Mouse (Mus musculus) thymus, postnatal 25 days (tissue): ENCODE results near the gene Selenok.

Experiments used
- DNase-seq: peaks from one replicate; pipeline ENCODE4 v3.0.0; 2022

Selenok gene

DNA sequence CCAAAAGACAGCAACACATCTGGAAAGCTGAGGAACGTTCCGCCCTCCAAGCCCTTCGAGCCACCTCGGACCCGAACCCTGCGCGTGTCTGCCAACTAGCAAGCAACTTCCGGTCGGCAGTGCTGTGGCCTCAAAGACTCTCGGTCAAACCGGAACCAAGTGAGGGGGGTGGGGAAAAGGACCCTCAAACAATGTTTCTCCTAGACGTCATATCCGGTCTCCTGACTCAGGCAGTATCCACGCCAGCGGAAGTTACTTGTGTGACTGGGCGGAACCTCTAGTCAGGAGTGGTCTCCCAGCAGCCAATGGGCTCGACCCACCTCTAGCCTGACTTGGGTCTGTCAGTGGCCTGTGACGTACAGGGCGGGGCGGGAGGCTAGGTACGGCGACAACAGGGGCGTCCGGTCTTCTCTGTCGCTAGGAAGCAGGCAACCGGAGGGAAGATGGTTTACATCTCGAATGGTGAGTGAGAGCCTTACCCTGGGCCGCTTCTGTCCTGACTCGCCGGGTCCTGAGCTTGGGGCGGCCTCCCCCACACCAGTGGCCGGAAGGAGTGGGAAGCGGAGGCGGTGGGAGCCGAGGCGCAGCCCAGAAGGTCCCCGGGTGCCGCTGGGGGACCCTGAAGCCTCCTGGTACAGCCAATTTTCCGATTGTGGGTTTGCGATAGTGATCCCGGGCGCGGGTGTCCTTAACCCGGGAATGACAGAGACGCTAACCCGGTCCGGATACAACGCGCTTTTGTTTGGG, at the start of gene Selenok:
Gene Selenok (plus strand): TSS at position 234 of the 747 bp plus-strand sequence.
- peak; percentile 92 for DNase-seq

DNA sequence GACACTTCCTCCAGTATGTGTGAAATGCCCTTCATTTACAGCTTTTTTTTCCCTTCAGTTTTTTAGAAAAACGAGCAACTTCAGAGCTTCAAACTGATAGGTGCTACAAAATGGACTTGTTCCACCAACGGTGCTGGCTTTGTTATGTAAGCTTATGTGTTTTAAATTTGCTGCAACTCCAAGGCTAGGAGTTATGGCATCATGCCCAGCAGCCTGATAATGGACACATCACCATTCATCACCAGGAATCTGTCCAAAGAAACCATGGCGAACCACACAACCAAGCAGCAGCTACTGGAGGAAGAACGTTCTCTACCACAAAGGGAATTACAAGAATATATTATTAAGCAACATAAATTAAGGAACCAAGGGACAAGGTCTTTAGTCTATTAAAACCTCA, 39.1 kb upstream of the Selenok start:
- no peak for DNase-seq

DNA sequence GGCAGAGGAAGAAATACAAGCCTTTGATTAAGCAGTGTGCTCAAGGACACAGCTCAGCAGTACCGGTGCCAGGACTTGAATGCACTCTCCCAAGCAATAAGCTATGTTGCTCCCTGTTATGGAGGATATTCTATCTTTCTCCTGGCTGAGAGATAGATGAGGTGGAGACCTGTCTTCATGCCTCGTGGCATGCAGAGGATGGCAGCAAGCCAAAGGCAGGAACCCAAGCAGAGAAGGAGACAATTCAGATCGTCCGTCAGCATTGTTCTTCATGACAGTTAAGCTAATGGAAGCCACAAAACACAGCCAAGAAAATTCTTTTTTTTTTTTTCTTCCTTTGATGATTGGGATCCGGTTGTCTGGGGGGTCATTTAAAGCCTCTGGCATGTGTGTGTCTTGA, 32.6 kb upstream of the Selenok start:
- no peak for DNase-seq

DNA sequence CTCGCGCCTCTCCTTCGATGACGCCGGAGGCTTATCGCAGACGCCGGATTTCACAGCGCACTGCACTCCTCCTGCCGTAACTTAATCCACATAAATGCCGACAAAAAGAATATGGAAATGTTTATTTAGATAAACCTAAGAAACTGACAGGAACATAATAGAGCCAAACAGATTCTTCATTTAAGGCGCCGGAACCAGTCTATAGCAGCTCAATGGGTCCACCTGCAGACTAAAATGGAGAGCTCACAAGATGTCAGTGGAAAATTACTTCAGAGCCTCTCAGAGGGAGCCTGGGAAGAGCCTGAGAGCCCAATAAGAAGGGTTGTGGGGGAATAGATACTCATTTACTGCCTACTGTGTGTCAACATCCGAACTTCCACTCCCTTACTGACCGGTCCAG, 30.6 kb upstream of the Selenok start:
- DNase-seq, result no peak

DNA sequence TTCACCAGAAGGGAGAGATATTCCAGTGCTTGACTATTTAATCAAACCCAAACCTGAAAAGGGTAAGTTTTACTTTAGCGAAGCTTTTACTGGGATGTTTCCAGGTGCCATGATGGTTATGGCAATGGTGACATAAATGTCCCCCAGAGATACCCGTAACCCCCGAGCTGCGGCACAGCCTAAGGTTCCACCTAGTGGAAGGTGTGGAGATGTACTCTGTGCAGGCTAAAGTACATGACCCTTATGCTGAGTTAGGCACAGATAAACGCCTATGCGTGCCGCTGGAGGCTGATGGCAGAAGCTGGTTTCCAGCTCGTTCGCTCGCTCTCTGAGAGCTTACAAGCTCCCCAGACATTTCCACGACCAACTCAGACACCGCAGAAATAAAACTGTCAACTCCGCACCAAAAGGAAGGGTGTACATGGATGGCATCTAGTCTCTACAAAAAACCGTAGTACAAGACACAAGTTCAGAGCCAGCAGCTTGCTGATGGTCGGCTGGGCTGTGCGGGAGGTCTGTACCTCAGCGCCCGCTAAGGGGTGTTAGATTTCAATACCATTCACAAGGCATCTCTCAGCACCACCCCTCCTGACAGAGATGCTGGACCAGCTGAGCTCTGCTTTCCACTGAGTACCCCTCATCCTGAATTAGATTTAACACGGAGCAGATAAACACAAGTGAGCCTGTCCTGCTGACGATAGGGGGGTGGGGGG, 28.4 kb upstream of the Selenok start:
- DNase-seq, result no peak

DNA sequence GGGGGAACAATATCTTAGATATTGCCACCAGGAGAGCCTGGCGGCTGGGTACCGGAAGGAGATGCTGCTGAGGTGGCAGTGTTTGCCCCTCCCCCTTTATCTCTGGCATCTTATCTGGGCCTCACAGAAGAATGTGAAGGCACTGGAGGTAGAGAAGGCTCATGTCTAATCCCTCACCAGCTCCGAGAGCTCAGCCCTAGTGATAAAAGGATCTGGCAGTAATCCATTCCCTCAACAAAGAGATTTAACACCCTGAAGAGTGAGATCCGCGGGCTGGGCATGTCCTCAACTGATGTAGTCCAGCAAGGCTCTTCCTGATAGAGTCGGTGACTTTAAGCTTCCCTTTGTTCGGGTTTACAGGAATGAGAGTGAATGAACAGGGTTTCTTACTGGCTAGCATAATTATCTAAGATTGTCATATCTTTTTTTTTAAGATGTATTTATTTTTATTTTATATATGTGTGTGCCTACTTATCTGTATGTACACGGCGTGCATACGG, 27.7 kb upstream of the Selenok start:
- DNase-seq, result no peak

DNA sequence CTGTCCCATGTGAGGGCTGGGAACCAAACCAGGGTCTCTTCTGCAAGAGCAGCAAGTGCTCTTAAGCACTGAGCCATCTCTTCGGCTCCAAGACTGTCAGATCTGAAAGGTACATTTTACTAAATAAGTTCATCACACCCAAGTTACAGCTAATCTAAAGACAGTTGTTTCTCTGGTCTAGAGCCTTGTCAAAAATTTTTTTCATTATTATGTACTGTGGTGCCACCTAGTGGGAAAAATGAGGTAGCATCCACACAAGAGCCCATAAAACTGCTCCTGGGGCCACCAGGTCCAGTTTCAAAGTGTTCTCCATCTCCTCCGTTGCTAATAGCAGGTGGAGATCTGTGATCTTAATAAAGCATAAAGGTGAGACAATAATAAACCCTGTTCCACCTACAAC, 27.2 kb upstream of the Selenok start:
- DNase-seq, result peak; percentile 23

DNA sequence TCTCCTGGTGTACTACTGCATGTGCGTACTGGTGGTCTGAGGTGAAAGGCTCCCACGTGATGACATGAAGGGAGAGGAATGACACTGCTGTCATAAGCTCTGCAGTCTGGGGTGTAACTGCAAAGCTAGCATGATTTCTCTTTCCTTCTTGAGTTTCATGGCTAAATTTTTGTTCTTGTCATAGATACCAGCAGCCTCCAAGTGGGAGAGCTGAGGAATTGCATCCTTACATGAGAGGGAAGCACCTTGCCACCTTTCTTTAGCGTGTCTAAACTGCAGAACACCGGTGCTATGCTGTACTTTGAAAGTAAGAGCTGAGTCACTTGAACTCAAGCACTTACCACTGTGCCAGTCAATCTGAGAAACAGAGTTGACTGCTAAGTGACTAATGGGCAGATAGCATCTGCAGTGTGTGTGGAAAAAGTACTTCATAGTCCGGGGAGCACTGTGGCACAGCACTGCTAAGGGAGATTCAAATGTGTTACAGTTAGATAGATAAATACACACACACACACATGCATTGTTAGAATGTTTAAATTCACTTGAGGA, 21.3 kb upstream of the Selenok start:
- no peak for DNase-seq

DNA sequence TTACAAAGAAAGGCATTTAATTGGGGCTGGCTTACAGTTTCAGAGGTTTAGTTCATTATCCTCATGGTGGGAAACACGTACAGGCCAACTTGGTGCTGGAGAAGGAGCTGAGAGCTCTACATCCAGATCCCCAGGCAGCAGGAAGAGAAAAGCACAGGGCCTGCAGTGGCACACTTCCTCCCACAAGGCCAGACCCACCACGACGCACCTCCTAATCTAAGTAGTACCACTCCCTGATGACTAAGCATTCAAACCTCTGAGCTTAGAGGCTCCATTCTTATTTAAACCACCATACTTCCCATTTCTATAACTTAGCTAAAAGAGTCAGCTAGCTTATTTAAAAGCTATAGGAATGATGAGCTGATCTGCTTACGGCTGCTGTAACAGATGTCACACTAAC, 17.3 kb upstream of the Selenok start:
- no peak for DNase-seq

DNA sequence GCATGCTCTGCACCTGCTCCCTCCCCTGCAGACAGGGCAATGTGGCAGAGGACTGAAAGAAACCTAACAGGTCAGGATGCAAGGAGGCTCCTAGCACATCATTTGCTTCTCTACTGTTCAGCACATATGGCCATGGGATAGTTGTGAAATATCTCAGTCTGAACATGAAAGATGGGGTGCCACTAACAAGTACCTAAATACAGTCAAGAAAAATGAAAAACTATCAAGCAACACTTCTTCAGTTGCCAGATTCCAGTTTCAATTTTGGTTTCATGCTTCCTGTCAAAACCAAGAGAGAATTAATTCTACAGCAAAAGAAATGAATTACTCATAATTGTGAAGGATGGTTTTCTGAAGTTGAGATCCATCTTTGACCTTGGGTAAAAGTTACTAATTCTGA, 10.7 kb upstream of the Selenok start:
- DNase-seq, result no peak

DNA sequence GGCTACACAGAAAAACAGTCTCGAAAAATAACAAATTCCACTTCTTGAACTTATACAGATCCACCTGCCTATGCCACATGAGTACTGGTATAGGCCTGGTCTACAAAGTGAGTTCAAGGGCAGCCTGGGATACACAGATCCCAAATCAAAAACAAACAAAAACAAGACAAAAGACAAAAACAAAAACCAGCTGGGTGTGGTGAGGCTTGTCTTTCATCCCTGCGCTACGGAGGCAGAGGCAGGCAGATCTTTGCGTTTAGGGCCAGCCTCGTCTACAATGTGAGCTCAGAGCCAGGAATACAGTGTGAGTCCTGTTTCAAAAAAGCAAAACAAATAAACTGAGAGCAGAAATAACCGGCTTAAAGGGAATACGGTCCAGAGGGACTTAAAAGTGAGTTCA, 497 bp upstream of the Selenok start:
- no peak for DNase-seq

DNA sequence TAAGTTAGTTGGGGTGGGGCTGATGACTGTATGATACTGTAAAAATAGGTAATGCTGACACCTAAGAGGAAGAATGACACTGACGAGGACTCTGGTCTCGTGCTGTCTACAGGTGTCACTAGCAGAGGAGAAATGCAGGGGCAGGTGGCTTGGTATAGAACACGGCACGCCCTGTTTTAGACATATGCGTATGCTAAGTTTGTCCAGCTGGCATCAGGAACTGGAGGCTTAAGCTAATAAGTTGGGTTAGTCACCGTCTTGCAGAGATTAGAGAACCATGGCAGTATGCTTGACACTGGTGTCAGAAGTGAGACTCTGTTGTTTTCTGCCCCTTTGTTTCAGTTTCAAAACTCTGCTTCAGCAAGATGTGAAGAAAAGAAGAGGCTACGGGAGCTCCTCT, 3.3 kb downstream of the Selenok start:
- no peak for DNase-seq

DNA sequence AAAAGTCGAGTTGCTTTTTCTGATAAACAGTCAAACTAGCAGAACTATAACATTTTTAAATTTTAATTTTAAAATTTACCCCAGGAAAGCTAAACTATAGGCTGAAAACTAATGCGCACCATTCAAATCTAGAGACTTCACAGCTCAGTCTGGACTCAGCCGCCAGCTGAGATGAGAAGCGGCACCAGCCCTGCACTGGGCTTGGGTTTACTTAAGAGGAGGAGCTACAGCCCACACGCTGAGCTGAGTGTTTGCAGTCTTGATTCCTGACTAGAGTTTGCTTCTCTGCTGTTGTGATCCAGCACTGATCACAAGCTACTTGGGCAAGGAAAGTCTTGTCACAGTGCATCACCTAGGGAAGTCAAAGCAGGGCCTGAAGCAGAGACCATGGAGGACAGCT, 3.9 kb downstream of the Selenok start:
- DNase-seq, result no peak

DNA sequence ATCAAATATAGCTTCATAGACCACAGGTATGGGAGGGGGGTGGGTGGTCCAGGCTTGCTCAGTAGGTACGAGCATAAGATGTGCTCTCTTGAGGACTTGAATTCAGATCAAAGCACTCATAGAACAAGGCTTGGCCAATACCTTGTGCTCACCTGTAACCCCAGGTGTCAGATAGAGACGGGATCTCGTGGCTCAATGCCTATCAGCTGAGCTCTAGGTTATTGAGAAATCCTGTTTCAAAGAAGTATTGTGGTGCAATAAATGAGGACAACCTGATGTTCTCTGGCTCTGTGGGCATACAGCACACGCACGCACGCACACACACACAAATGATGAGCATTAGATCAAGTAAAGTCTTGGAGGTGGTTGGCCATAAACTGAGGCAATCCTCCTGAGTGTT, 8.8 kb downstream of the Selenok start:
- DNase-seq, result no peak

DNA sequence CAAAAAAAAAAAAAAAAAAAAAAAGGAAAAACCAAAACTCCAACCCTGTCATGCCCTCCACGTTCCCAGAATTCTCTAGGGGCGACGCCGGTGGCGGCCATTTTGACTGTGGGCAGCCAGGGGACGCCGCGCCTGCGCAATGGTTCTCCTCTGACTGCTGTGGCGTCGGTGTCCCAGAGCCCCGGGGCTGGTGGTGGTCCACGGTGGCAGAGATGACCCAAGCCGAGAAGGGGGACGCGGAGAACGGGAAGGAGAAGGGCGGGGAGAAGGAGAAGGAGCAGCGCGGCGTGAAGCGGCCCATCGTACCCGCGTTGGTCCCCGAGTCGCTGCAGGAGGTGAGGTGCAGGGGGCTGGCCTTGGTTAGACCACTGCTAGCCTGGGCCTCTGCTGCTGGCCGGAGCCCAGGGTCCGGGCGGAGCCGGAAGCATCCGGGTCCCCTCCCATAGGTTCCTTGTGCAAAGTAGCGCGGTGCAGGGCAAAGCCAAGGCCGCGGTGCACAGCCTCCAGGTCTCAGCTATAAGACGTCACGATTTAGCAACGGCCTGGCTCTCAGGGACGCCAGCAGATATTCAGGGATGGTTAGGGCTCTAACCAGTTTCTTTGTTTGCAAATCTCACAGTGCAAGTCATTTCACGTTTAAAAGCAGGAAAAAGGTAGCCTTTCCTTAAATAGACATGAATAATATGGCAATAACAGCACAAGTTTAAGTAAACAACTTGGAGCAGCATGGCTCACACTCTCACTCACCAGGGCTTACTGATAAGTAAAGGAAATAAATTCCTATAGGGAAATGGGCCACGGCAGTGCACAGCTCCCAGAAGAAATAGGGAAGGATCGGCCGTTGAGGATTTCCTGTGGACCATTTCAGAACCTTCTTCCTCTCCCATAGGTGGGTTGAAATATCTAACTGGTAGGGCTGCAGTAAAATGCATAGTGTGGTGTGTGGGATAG, 10.4 kb downstream of the Selenok start, which contains the start of gene Actr8:
Gene Actr8 (plus strand): TSS at position 84 of the 951 bp plus-strand sequence.
- DNase-seq, result peak; percentile 91

DNA sequence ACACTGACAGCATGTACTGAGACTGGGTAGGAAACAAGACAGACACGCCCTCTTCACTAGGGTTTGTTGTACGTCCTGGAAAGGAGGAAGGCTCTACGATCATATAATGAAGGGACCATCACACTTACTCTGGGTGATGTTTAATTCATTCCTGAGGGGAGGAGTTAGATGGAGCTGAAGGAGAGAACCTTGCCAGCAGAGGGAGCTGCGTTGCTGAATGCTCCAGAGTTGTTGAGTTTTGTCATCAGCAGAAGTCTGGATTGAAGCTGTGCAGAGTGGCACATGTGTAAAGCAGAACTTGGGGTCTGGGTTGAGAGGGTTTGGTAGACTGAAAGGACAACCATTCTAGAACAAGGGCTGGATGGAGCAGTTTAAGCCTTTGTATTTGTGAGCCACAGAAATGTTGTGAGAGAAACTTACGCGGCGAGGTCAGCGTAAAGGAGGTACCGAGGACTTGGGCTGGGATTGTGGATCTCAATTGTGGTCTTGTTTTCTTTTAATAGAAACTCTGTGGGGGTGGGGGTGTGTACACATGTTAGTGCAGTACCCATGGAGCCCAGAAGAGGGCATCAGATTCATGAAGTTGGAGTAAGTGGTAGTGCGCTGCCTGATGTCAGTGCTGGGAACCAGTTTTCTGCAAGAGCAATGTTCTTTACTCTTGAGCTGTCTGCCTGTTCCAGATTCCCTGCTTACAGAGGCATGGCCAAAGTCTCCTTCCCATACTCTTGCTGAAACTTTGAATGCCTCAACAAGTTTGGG, 12.5 kb downstream of the Selenok start:
- peak; percentile 47 for DNase-seq

DNA sequence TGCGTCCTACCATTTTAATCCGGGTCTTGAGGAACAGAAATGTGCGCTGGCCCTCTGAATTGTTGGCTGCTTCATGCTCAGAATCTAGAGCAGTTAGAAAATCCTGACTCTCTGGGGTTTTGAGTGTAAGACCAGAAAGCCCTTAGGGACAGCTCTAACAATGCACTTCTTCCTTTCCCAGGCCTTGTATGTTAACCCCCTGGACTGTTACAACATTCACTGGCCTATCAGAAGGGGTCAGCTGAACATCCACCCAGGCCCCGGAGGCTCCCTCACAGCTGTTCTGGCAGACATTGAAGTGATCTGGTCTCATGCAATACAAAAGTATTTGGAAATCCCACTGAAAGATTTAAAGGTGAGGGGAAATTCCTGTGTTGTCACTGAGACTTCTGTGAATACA, 18.0 kb downstream of the Selenok start:
- no peak for DNase-seq

DNA sequence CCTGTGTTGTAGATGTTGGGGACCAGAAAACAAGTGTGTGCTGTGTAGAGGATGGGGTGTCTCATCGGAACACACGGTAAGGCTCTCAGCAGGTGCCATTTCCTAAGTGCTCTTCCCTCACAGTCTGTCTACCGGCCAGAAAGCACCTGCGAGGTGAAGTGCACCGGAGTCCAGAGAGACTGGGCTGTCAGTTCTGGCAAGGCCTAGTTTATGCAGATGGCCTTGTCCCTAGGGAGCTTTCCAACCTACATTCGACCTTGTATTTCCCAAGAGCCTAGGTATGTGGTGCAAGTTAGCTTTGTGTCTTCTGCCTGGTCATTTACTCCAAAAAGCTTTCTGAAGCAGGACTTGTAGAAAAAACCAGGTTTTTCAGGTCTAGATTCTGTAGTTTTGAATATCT, 19.2 kb downstream of the Selenok start:
- DNase-seq, result no peak

DNA sequence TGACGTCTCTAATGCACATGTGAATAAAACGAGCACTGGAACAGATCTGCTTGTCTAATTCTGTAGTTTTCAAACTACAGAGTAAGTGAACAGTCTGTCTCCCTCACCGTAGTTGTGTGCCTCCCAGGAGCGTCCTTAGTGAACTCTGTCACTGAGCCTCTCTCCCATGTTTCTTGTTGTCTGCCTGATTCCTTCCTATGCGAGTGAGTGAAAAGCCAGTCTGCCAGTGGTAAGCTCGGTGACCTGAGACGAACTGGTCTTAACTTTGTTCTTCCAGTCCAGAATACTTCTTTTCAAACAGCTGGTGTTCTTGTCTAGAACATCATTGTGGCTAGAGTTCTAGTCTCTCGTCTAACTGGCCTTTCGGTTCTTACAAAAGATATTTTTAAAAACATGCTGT, 19.6 kb downstream of the Selenok start:
- no peak for DNase-seq

DNA sequence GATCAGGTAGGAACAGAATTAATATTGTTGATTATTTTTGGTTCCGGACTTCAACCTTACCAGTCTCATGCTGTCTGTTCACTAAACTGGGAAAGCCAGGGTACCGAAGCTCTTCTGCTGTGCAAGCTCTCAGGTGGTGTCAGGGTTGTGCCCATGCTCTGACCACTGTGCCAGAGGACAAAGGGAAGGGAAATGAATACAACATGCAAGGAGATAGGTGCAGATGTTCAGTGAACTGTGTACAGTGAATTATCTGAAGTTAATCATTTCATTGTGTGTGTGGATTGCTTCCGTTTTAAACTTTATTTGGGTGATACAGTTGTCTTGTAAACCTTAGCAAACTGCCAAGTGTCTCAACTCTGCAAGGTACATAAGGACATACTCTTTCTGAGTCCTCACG, 20.2 kb downstream of the Selenok start:
- no peak for DNase-seq

DNA sequence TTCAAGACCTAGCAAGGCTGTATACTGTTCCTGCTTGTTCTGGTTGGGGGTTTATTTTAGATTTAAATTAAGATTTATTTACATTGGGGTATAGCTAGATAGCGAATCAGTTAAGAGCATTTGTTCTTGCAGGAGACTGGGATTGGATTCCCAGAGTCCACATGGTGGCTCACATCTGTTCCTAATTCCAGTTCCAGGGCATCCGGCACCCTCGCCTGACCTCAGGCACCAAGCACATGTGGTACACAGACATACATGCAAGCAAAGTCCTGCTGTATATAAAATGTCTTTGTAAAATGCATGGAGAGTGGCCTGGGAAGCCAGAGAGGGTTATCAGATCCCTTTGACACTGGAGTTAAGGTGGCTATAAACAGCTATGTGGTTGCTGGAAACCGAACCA, 26.9 kb downstream of the Selenok start:
- DNase-seq, result no peak
